Mouse (Mus musculus): ENCODE results near the gene Bach1. TPM values are rescaled to one million over a fixed set of nuclear protein-coding genes. Genes with fewer than 3 reads are reported as not detected.

Gene Bach1
- polyA plus RNA-seq, 1 experiment from 2014 or later: 18.6 TPM

Other genes starting within 250 kb of the Bach1 start
- gene Usp16, start 244.2 kb upstream of the Bach1 start, polyA plus RNA-seq (2015; fragmentation: Nextera tagmentation; extraction: Ambion mirVana): 45.4 and 50.5 TPM in 2 replicates
- 473 and 492 TPM in 2 replicates for gene Cct8, start 203.1 kb upstream of the Bach1 start, polyA plus RNA-seq (2015; fragmentation: Nextera tagmentation; extraction: Ambion mirVana)
- gene Map3k7cl, start 145.6 kb upstream of the Bach1 start, polyA plus RNA-seq (2015; fragmentation: Nextera tagmentation; extraction: Ambion mirVana): 0.45 and 0.47 TPM in 2 replicates

Measured in limb, embryonic 13.5 days (tissue).